Mouse (Mus musculus) bone marrow macrophage, adult 2 months (primary cell): ENCODE measurements around the gene Snx10. TPM values are rescaled to one million over a fixed set of nuclear protein-coding genes. Genes with fewer than 3 reads are reported as not detected.

ENCODE experiments used
- H3K27ac ChIP-seq: 2 replicates; pipeline ENCODE4 v1.5.1; 2012; ENCODE audit warnings: low read depth, low read length; ENCODE audit not compliant: insufficient read depth
- H3K4me1 ChIP-seq: 2 replicates; pipeline ENCODE4 v1.6.1; 2012; ENCODE audit warnings: low read length; ENCODE audit not compliant: control insufficient read depth, insufficient read depth
- H3K4me3 ChIP-seq: 2 replicates; pipeline ENCODE4 v1.5.1; 2012; ENCODE audit warnings: mild to moderate bottlenecking, low read length, moderate library complexity; ENCODE audit not compliant: insufficient read depth
- CTCF ChIP-seq: IDR thresholded peaks from 2 replicates; pipeline ENCODE4 v1.5.1; 2012; ENCODE audit warnings: low read depth, mild to moderate bottlenecking, low read length, moderate library complexity
- POLR2A ChIP-seq: IDR thresholded peaks from 2 replicates; pipeline ENCODE4 v1.6.1; 2012; ENCODE audit warnings: mild to moderate bottlenecking, low read depth, low read length, borderline replicate concordance
- polyA plus RNA-seq: library from polyadenylated mRNA; stranded (reverse); fragments of >200 nt; gene quantifications from 2 replicates; pipeline ENCODE4 v1.2.4, GENCODE M21; 2012; ENCODE audit not compliant: missing spikeins, insufficient read depth, insufficient read length

The Snx10 gene
- polyA plus RNA-seq, 1 experiment, result 101 TPM

GRCm38 (mm10) chr6:51529457-51529856, 5.8 kb downstream of the Snx10 start:
- Histone ChIP-seq H3K4me3 (no peak overlapping the region), H3K4me1 (peaks cover 47% of the 10 kb centered on the region), H3K27ac (no peak overlapping the region)
- TF ChIP-seq POLR2A (no peak), CTCF (no peak)

- Histone ChIP-seq H3K4me3 (peak overlapping the region; percentile 36), H3K27ac (peak overlapping the region; percentile 97), H3K4me1 (peaks cover 46% of the 10 kb centered on the region)
- TF ChIP-seq CTCF (no peak), POLR2A (no peak)
These were observed 9.9 kb downstream of the Snx10 start for GRCm38 (mm10) chr6:51533467-51534200.

- Histone ChIP-seq H3K4me3 (no peak overlapping the region), H3K27ac (no peak overlapping the region), H3K4me1 (peaks cover 33% of the 10 kb centered on the region)
- TF ChIP-seq CTCF, result no peak
- no peak for TF ChIP-seq POLR2A
These were observed 11.9 kb downstream of the Snx10 start for GRCm38 (mm10) chr6:51535571-51535970.

GRCm38 (mm10) chr6:51540525-51540924, 16.8 kb downstream of the Snx10 start:
- no peak overlapping the region for H3K27ac ChIP-seq
- H3K4me1 ChIP-seq, result peaks cover 14% of the 10 kb centered on the region
- TF ChIP-seq CTCF (no peak), POLR2A (no peak)
- no peak overlapping the region for H3K4me3 ChIP-seq

GRCm38 (mm10) chr6:51541422-51541821, 17.7 kb downstream of the Snx10 start:
- Histone ChIP-seq H3K4me1 (peaks cover 19% of the 10 kb centered on the region), H3K27ac (no peak overlapping the region), H3K4me3 (no peak overlapping the region)
- TF ChIP-seq CTCF (no peak), POLR2A (no peak)

- Histone ChIP-seq H3K4me1 (peaks cover 23% of the 10 kb centered on the region), H3K4me3 (no peak overlapping the region), H3K27ac (no peak overlapping the region)
- TF ChIP-seq POLR2A (no peak), CTCF (no peak)
These were observed 18.4 kb downstream of the Snx10 start for GRCm38 (mm10) chr6:51542147-51542546.

- TF ChIP-seq POLR2A, result no peak
- TF ChIP-seq CTCF, result no peak
- Histone ChIP-seq H3K4me1 (peaks cover 28% of the 10 kb centered on the region), H3K4me3 (no peak overlapping the region), H3K27ac (no peak overlapping the region)
These were observed 20.0 kb downstream of the Snx10 start for GRCm38 (mm10) chr6:51543639-51544117.

- H3K4me1 ChIP-seq, result peaks cover 30% of the 10 kb centered on the region
- peak overlapping the region; percentile 59 for H3K4me3 ChIP-seq
- TF ChIP-seq POLR2A (no peak), CTCF (no peak)
- H3K27ac ChIP-seq, result peak overlapping the region; percentile 77
These were observed 20.5 kb downstream of the Snx10 start for GRCm38 (mm10) chr6:51544118-51544681.

GRCm38 (mm10) chr6:51545219-51545859, 21.6 kb downstream of the Snx10 start:
- H3K4me3 ChIP-seq, result peak overlapping the region; percentile 59
- H3K4me1 ChIP-seq, result peaks cover 38% of the 10 kb centered on the region
- peak overlapping the region; percentile 77 for H3K27ac ChIP-seq
- TF ChIP-seq POLR2A (no peak), CTCF (no peak)

- Histone ChIP-seq H3K4me3 (no peak overlapping the region), H3K27ac (no peak overlapping the region), H3K4me1 (peaks cover 40% of the 10 kb centered on the region)
- TF ChIP-seq CTCF (no peak), POLR2A (no peak)
These were observed 22.4 kb downstream of the Snx10 start for GRCm38 (mm10) chr6:51546085-51546484.
